Mouse (Mus musculus): Measurements from ENCODE around the gene Tmem129. TPM values are rescaled to one million over a fixed set of nuclear protein-coding genes. Genes with fewer than 3 reads are reported as not detected.

Tmem129 gene
- total and polyA plus RNA-seq, 3 experiments: 27.5 to 90.5 (median 31.0) TPM

DNA sequence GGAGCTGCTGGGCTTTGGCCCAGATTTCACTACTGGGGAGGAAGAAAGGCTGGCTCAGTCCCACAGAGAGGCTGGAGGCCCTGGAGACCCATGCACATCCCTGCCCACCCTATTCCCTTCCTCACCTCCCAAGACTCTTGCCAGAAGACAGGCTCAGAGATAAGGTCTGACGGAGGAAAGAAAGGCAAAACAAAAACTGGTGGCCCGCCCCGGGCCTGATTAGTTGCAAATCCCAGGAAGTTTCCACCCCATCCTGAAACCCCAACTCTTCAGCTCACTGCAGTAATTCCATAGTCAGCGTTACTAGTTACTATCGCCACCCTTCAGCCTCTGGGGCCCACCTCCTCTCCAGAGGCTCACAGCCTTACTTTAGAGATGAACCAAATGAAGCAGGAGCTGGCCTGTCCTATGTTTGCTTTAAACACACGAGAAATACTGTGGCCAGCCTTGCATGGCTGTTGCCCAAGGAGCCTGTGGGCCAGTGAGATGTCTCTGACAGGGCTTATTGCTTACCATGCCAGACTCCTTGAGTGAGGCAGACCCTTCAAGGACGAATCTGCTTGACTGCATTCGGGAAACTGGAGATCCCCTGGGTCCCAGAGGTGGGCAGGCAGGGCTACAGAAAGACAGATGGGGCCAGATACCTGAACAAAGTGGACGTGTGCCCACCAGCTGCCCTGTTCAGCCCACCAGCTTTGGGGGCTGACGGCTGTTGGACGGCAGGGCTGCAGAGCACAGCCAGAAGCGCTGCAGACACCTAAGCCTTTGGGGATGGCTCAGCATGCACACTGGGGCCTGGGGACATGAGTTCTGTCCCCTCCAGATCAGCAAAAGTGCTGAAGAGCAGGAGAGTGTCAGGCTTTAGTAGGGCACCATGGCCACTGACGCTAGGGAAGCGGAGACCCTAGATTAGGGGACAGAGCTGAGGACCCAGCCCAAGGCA, 30.3 kb upstream of the Tmem129 start:
- DNase-seq: no peak

DNA sequence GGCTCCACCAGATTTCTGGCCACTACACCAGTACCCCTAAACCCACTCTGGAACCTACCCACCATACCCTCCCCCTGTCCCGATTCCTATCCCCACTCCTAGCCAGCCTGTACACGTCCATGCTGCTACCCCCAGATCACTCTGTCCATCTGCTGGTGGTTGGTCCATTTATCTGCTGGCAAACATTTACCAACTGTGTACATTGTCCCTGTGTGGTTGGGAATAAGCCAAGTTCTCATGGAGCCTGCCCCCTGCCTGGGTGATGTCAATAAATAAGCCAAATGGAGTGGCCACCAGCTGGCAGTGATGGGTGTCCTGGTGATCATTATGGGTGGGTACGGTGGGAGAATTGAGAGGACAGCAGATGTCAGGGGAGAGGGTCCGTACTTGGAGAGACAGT, 28.9 kb upstream of the Tmem129 start:
- DNase-seq: no peak

DNA sequence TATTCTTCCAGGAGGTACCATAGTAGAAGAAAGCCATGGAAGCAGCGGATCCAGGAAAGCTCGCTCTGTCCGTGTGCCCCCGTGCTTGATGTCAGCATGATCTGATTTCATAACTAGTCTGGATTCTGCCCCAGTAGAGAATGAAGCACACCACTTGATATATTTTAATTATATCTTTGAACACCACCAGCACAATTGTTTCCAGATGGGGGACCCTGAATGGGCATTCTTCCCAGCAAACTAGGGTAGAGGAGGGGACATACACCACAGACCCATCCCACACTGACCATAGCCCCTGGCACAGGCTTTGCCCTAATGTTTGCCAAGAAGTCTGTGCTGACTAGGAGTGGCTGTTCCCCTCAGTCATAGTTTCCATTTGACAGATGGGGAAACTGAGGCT, 26.7 kb upstream of the Tmem129 start:
- no peak for DNase-seq

DNA sequence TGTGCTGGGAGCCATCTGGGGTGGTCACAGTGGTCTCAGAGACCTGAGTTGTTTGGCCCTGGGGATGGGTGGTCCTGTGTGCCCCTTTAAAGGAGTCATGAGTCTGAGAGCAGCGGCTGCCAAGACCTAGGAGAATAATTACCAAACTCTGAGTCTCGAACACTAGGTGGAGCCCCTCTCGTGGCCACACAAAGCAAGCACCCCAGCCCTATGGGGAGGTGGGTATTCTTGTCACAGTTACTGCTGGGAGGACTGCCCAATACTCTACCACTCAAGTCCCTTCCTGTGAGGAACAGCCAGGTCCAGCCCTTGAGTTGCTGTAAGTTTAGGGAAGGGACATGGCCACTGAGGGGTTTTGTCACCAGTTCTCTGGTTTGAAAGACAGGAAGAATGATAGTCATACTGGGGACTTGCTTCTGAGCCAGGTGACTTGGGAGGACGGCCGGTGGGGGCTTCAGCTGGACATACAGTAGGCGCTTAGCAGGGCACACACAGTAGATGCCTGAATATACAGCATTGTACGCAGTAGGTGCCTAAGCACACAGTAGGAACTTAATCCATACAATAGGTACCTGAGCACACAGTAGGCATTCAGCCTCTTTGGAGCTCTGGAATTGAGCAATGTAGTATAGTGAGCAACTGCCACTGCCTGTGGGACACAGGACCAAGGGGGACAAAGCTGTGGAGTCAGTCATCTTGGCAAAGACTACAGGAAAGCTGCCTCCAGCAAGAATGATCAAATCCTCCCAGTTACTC, 25.9 kb upstream of the Tmem129 start:
- peak; percentile 27 for DNase-seq

DNA sequence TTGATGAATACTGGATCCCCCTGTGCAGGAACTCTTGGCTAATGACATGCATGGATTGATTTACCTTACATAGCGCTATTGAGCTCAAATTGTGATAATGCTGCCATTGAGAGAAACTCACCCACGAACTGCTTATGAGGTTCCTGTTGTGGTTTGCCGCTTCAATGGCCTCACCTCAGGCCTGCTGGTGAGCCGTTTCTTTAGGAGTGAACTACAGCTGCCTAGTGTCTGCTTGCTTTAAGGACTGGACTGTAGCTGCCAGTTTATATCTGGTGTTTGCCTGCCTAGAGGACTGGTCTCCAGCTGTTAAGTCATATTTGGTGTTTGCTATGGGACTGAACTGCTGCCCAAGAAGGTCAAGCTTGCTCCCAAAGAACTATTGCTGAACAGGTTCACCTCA, 24.7 kb upstream of the Tmem129 start:
- no peak for DNase-seq

DNA sequence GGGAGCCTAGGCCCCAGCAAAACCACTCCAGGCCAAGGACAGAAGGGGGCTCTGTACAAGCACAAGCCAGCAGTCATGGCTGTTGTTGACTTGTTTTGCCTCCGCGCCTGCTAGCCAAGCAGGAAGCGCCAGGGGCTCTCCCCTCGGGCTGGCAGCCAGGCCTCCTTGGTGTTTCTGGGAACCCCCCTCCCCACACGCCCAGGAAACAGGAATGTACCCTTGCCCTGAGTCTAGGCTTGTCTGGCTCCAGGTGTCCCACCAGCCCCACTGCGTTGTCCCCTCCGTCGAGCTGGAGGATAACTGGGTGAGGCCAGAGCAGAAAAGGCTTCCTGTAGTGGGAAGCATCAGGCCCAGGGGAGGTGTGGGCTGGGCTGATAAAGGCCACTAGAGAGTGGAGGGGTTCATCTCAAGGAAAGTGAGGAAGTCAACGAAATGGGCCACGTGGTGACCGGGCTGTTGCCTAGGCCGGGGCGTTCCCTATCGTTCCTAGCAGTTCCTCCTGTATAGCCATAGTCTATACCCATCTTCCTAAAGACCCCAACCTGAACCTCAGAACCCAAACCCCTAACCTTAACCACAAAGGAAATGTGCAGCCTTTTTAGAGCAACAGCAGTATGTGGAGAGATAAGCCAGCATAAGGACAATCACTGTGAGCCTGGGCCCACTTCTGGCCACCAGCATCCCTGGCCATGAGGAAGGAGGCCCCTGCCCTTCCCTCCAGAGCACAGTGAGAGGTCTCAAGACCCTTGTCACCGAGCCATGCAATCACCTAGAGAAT, 23.6 kb upstream of the Tmem129 start:
- no peak for DNase-seq

DNA sequence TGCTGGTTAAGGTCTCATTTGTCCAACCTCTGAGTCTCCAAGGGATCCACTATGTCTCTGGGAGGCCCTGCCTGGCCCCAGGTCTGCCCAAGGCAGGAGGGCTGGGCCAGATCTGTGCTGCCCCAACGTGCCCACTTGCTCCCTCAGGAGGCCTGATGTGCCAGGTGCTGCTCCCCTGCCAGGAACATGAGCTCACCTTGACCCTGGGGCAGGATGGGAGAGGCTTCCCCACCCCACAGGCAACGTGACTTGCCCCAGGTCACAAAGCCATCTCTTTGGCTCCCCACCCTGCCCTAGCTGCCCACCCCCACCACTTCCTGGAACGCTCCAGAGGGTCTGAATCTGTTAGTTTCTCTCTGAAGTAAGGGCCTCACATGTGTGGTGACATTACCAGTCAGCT, 22.8 kb upstream of the Tmem129 start:
- no peak for DNase-seq

DNA sequence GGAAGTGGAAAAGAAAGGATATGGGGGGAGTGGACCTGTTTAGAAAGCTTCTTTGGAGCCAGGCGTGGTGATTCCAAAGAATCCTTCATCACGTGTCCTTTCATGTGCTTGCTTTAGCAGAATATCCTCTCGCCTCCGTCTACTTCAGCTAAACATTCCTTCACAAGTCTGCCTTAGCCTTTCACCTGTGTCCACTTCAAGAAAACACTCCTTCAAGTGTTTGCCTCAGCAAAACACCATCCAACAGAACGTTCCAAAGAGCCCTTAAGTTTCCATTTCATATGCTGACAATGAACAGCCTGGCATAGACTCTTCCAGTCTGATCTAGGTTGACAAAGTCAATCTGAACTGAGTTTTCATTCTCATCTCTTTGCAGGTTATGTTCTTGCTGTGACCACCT, 20.0 kb upstream of the Tmem129 start:
- no peak for DNase-seq

DNA sequence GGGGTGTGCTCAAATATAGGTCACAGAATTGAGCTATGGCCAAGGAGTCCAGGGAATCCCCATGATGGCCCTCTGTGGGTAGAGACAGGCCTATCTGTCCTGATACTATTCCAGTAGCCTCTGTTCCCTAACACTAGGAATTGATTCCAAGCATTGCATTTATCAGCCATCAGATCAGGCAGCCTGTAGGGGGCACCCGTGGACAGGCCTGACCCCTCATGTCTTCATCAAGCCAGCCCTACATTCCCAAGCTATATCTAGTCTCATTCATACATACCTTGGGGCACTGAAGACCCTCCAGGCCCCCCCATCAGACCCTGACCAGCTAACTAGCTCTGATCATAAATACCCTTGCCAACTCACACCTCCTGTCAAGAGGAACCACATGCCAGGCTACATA, 17.7 kb upstream of the Tmem129 start:
- peak; percentile 48 for DNase-seq

DNA sequence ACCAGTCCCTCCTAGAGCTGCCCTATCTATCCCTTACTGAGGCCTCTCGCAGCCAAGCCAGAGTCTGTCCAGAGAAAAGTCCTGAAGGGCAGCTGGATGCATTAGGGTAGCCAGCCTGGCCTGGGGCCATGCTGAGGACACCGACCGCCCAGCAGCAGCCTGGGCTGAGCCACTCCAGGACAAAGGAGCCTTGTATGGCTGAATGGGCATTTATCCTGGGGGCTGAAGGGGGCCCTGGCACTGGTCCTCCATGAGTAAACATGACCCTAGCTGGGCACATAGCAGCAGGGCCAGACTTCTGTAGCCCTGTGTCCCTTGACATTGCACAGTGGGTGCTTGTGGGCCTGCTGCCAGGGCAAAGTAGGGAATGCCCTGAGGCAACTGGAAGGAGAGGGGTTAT, 16.2 kb upstream of the Tmem129 start:
- no peak for DNase-seq

DNA sequence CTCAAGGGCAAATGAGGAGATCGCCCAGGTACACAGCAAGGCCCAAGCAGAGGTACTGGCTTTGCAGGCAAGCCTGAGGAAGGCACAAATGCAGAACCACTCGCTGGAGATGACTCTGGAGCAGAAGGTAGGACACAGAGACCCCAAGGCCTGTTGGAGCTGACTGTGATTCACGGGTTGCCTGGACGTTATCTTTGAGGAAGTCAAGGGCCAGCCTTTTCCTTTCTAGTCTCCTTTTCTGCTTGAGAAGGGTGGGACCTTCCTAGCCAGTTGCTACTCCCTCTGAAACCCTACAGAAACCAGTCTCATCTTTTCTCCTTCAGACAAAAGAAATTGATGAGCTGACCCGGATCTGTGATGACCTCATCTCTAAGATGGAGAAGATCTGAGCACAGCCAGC, 13.4 kb upstream of the Tmem129 start:
- no peak for DNase-seq

DNA sequence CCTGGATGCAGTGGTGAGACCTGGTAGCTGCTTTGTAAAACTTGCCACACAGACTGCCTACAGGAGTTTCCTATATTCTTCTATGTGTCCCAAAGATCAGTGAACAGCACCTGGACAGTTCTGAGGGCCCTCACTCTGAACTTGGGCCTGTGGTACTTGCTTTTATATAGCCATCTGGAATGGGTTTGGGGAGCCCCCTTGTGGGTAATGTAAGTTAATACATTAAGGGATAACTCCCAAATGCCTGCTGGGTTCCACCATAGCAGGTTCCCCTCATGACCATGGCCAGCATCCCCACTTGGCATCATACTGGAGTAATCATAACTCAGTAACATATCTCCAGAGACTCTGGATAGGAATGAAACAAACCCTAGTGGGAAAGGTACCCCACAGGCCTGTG, 10.0 kb upstream of the Tmem129 start:
- DNase-seq: peak; percentile 30

DNA sequence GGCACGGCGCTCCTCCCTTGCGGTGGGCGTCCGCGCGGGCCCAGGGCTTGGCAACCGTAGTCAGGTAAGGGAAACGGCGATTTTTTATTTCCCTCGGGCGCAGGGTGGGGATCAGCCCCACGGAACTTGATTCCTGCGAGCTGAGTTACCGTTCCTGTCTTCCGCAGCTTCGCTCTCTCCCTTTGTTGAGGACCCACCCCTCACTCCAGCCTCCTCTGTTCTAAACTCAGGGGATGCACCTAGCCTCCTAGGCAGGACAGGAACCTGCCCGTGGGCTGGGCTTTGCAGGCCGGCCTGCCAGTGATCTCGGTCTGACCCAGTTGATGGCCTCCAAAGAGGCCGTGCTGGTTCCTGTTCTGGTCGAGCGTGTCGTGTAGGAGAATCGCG, 441 bp upstream of the Tmem129 start:
- no peak for DNase-seq

DNA sequence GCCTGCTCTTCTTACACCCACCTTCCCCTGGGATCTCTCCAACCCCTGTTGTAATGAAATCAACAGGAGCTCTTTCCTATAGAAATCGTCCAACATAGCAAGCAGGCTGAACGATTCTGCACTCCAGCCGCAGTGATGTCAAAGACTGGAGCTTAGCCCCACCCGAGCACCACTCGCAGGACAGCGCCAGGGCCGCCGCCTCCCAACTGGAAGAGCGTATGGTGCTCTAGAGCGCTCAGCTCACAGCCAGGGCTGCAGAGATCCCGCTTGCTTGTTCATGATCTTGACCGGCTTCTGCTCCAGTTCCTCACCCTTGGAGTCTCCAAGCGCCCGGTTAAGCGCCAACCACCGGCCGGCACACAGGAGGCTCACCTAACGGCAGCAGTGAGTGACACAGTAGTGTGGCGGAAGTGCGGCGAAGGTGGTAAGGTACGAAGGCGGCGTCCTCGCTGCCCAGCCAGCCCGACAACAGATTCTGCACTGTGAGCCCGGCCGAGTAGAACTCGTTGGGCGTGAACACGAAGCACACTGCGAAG, 897 bp downstream of the Tmem129 start:
- no peak for DNase-seq

DNA sequence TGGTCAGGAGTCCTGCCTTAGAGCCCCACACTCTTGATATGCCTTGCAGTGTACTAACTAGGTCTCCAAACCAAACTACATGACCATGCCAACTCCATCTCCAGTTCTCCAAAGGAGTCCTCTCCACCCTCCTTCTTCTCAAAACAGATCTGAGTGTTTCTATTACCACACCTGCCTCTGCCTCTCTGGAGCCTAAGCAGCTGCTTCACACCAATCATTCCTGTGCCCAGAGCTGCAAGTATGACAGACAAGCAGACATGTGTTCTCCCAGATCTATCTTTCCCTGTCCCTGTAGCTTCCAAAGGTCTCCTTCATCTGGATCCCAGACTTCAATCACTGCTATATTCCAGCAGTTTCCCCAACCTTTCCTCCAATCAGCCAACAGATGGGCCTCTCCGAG, 1.5 kb downstream of the Tmem129 start:
- no peak for DNase-seq

DNA sequence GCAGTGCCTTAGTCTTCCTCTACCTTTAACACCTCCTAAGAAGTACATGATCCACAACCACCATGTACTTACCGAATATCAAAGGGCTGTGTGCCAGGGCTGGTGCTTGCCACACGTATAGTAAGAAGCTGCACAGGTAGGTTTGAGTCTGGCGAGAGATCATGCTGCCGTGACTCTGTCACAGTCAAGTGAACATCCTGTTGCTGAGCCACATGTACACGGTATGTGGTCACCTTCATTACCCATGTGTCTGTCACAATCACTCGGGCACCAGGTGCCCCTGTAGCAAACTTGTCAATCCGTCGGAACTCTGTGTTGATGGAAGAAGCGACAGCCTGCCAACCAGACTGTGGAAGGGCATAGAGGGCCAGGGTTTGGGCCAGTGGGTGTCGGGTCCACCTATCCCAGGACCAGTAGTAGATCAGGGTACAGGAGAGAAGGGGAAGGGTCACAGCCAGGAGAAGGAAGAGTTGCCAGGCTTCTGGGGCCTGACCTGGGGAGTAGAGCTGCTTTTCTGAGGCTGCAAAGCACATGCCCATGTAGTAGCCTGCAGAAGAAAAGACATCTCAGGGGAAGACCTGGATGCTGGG, 2.9 kb downstream of the Tmem129 start:
- DNase-seq: no peak

DNA sequence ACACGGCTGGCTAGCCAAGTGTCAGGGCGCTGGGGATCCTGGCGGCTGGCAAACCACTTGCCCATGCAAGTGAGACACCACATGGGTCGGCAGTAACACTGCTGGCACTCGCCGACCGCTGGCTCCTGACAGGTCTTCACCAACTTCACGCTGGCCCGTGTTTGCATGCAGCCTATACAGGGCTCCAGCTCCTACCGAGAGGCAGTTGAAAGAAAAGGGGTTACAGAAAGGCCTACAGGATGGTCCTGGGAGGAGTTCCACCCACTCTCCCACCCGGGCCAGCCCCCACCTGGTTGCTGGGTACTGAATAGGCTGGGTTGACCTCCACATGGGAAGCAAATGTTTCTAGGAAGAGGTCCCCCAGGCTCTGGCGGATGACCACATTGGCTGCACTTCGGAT, 3.8 kb downstream of the Tmem129 start:
- DNase-seq: no peak

DNA sequence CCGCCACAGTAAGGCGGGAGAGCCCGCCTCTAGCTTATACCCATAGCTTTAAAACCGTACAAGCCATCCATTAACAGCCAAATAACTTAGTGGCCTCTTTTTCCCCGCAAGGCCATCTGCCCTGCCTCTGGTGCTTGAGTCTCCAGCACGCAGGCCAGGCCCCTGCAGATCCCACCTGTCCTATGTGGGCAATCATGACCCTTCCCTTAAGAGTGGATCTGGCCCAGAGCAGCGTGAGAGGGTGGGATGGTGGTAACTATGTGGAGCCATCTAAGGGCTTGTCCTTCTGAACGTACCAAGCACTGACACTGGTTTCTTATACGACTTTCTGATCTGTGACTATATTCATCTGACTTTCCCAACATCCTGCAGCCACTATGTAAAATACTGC, 5.4 kb downstream of the Tmem129 start:
- no peak for DNase-seq

DNA sequence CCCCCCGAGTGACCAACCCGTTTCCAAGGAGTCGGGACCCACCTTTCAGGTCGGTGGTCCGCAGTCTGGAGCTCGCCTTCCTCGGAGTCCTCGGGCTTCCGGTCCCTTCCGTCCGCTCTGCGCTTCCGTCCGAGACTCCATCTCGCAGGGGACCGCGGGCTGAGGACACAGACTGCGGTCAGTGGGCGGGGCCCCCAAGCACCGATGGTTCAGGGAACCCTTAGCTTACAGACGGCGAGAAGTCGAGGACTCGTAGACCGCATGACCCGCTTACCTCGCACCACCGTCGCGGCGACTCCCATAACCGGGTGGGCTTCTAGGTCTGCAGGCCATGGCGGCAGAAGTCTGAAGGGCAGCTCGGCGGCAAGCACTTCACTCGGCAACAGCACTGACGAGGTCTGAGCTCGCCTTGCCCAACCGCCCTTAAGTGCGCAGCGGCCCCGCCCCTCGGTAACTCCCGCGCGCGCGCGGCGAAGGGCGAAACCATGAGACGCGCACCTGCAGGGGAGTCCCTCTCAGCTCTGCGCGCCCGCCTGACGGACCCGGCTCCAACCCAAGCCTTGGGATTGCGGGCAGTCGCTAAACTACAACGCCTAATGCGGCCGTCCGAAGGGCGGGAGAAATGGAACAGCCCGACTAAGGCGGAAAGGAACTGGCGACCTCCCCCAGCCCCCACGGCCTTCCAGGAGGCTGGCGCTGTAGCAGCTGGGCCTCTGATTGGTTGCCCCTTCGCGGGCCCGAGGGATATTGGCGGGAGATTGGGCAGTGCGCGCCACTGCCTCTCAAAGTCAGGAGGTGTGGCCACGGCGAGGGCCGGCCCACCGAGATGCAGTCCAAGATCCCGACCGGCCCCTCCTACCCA, 6.1 kb downstream of the Tmem129 start, which contains the start of gene Slbp:
Slbp (minus strand) TSS at position 654 of the 862 bp plus-strand sequence.
- DNase-seq: peak; percentile 97

DNA sequence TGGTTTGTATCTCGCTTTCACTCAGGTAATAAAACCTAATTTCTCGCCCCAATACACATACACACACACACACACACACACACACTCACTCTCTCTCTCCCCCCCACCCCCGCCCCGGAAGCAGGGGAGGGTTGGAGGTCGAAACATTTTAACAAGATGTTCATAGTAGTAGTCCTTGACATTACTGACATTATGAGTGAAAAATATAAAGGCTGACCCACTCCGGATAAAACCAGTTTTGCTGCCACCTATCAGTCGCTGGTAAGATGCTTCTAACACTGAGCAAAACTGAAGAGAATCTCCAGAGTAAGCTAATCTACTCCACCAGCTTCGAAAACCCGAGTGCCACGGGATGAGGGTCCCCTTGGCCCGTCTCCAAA, 6.7 kb downstream of the Tmem129 start:
- no peak for DNase-seq

DNA sequence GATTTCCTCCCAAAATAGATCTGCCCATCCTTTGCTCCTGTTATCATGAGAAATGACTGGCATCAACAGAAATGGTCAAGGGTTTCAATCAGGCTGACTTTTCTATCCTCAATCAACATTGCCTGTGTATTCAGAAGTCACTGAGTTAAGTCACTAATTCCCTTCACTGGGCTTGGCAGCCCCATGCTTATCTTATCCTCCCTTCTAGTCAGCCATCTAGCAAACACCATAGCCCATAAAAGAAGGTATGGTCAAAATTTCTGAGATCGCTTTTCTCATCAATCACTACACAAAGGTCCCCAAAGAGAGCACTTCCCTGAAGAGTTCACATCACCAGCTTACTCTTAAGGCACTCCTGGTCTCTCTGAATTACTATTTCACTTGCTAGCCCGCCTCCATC, 7.2 kb downstream of the Tmem129 start:
- DNase-seq: no peak
